Mouse (Mus musculus) thymus, postnatal 25 days (tissue): ENCODE results near the gene Farsa.

Experiments
- DNase-seq: peaks from one replicate; pipeline ENCODE4 v3.0.0; 2022

The Farsa gene

GRCm38 (mm10) chr8:84912391-84912790 is 55.6 kb downstream of the Farsa start:
- no peak for DNase-seq

- DNase-seq: peak; percentile 81
These were observed 56.2 kb downstream of the Farsa start for GRCm38 (mm10) chr8:84912895-84913501.

- DNase-seq: no peak
These were observed 56.7 kb downstream of the Farsa start for GRCm38 (mm10) chr8:84913502-84913900.

- peak; percentile 44 for DNase-seq
These were observed 57.2 kb downstream of the Farsa start for GRCm38 (mm10) chr8:84913960-84914359.

GRCm38 (mm10) chr8:84915269-84915668 is 58.5 kb downstream of the Farsa start:
- no peak for DNase-seq

- DNase-seq: no peak
These were observed 61.0 kb downstream of the Farsa start for GRCm38 (mm10) chr8:84917781-84918180.

GRCm38 (mm10) chr8:84918646-84919045 is 61.9 kb downstream of the Farsa start:
- no peak for DNase-seq
